Mouse (Mus musculus) hindbrain, embryonic 16.5 days (tissue): Measurements from ENCODE around the gene Mrnip. TPM values are rescaled to one million over a fixed set of nuclear protein-coding genes. Genes with fewer than 3 reads are reported as not detected.
"Not testable (repeated sequence)": the region's sequence is repeated elsewhere in the genome, so short reads cannot be mapped to it uniquely, and the experiment has no call there.

Experiments
- ATAC-seq: fragments of 200-750 bp; cut with Nextera tagmentation; 2 replicates; pipeline ENCODE4 v1.8.0; 2017; ENCODE audit warnings: moderate TSS enrichment, moderate library complexity
- H3K27ac ChIP-seq: fragments of 300-500 bp; sonication (generic); 2 replicates; pipeline ENCODE4 v1.5.1; 2014; ENCODE audit warnings: low read depth, mild to moderate bottlenecking, control low read depth, low read length, moderate library complexity
- H3K27me3 ChIP-seq: fragments of 300-500 bp; sonication (generic); replicated peaks from 2 replicates; pipeline ENCODE4 v1.6.1; 2014; ENCODE audit warnings: low read length; ENCODE audit not compliant: control insufficient read depth, insufficient read depth
- H3K36me3 ChIP-seq: fragments of 300-500 bp; sonication (generic); 2 replicates; pipeline ENCODE4 v1.6.1; 2014; ENCODE audit warnings: mild to moderate bottlenecking, low read length, moderate library complexity, mixed read lengths; ENCODE audit not compliant: control insufficient read depth, insufficient read depth
- H3K4me1 ChIP-seq: fragments of 300-500 bp; sonication (generic); 2 replicates; pipeline ENCODE4 v1.6.1; 2014; ENCODE audit warnings: low read depth, low read length; ENCODE audit not compliant: control insufficient read depth, insufficient read depth
- H3K4me2 ChIP-seq: fragments of 300-500 bp; sonication (generic); 2 replicates; pipeline ENCODE4 v1.6.1; 2014; ENCODE audit warnings: mild to moderate bottlenecking, low read length, control low read depth, moderate library complexity
- H3K4me3 ChIP-seq: fragments of 300-500 bp; sonication (generic); 2 replicates; pipeline ENCODE4 v1.5.1; 2014; ENCODE audit warnings: mild to moderate bottlenecking, low read length, control low read depth, moderate library complexity
- H3K9ac ChIP-seq: fragments of 300-500 bp; sonication (generic); 2 replicates; pipeline ENCODE4 v1.6.1; 2014; ENCODE audit warnings: low read depth, mild to moderate bottlenecking, control low read depth, low read length, moderate library complexity
- H3K9me3 ChIP-seq: fragments of 300-500 bp; sonication (generic); 2 replicates; pipeline ENCODE4 v1.6.1; 2014; ENCODE audit warnings: mild to moderate bottlenecking, low read length, moderate library complexity; ENCODE audit not compliant: control insufficient read depth
- WGBS: fragments of 180-500 bp; shearing (Covaris S2); extraction: QIAGEN DNeasy Blood & Tissue Kit; methylation state at CpG from one replicate; pipeline ENCODE4 v1.1.7; 2014; 5-methylcytosine and 5-hydroxymethylcytosine counted together
- polyA plus RNA-seq: library from polyadenylated mRNA; unstranded; fragments of >200 nt; fragmentation: Nextera tagmentation; extraction: Ambion mirVana; gene quantifications from 2 replicates; pipeline ENCODE4 v1.2.1, GENCODE M21; 2015

The Mrnip gene
- polyA plus RNA-seq = 33.2 and 39.1 TPM in 2 replicates

DNA sequence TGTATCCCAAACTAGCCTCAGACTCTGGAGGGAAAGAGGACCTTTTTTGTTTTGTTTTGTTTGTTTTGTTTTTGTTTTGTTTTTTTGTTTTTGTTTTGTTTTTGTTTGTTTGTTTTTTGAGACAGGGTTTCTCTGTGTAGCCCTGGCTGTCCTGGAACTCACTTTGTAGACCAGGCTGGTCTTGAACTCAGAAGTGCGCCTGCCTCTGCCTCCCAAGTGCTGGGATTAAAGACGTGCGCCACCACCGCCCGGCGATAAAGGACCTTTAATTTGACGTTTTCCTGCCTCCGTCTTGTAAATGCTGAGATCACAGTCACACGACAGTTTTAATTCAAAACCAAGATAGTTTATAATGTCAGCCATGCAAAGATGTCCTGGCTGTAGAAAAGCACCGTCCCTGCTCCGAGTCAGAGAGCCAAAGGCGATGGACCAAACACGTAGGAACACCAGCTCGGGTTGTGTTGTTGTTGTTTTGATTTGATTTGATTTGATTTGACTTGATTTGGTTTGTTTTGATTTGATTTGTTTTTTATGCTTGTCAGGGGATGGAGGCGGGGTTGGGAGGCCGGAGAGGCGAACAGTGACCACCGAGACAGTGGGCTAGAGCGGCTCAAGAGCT is at the start of gene Mrnip:
Gene Mrnip (plus strand): TSS at position 334 of the 619 bp plus-strand sequence.
- ATAC-seq = peak; percentile 70
- H3K9me3 ChIP-seq, H3K27me3 ChIP-seq, H3K4me1 ChIP-seq: not testable (repeated sequence)
- Histone ChIP-seq H3K36me3 (peaks cover 26% of the 10 kb centered on the region), H3K4me3 (peak within 1 kb of the TSS; percentile 56), H3K9ac (peak within 1 kb of the TSS; percentile 79), H3K27ac (peak within 1 kb of the TSS; percentile 88), H3K4me2 (peak within 1 kb of the TSS; percentile 67)
- 5% methylated on average over 19 of the region's 19 CpGs for WGBS

DNA sequence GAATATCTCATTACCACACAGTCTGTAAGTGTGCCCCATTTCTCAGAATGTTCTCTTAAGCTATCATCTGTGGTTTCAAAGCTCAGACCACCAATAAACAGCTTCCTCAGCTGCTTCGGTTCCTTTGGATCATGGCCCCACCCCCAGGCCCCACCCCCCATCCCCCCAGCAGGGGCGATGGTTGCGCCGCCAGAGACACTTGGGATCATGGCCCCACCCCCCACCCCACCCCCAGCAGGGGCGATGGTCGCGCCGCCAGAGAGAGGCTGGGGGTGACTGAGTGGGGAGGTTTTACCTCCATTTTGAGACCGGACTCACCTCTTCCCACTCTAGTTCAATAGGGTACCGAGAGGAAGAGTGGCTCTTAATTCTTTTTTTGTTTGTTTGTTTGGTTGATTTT is 46.5 kb upstream of the Mrnip start:
- Histone ChIP-seq H3K4me3 (no peak overlapping the region), H3K36me3 (no peaks in the 10 kb centered on the region), H3K9ac (no peak overlapping the region), H3K9me3 (no peaks in the 10 kb centered on the region), H3K27ac (no peak overlapping the region), H3K27me3 (no peaks in the 10 kb centered on the region), H3K4me2 (peak overlapping the region; percentile 44), H3K4me1 (peaks cover 11% of the 10 kb centered on the region)
- ATAC-seq = no peak
- 3% methylated on average over 10 of the region's 10 CpGs for WGBS

DNA sequence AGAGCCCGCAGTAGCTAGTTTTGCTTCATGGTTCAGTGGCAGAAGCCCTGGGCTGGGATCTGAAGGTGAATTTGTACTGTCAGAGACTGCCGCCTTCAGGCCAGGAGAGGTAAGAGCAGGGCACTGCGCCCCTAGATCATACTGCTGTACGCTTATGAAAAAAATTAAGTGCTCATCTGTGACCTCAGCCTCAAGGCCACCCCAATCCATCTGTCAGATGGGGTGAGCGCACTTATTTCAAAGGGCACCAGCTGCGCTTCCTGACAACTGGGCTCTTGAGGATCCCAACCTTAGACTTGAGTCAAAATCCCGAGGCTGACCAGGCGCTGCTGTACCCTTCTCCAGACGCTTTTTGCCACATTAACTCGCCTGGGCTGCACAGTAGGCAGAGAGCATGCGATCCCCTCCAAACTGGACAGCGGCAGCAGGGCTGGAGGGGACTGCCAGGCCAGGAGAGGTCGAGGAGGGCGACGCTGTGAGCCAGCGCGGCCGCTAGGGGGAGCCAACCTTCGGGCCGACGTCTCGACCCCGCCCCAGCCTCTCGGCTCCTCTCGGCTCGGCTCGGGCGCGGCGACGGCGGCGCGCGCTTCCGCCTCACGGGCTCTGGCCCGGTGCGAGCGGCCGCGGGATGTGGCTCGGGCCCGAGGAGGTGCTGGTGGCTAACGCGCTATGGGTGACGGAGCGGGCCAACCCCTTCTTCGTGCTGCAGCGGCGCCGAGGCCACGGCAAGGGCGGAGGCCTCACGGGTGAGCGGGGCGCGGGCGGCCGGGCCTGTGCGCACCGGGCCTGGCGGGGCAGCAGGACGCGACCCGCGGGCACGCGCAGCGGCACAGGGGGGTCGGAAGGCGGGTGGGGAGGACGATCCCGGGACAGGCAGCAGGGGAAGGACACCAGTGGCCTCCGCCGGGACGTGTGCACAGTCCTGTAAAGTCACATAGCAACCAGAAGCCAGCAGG is 43.2 kb upstream of the Mrnip start, which contains the start of gene Tbc1d9b:
Gene Tbc1d9b (plus strand): TSS at position 586 of the 956 bp plus-strand sequence.
- Histone ChIP-seq H3K4me1 (peaks cover 11% of the 10 kb centered on the region), H3K4me2 (peak within 1 kb of the TSS; percentile 76), H3K27me3 (no peaks in the 10 kb centered on the region), H3K9me3 (no peaks in the 10 kb centered on the region), H3K9ac (peak within 1 kb of the TSS; percentile 99), H3K36me3 (no peaks in the 10 kb centered on the region), H3K4me3 (peak within 1 kb of the TSS; percentile 81), H3K27ac (peak within 1 kb of the TSS; percentile 88)
- peak; percentile 91 for ATAC-seq
- WGBS = under 1% methylated on average over 70 of the region's 77 CpGs

DNA sequence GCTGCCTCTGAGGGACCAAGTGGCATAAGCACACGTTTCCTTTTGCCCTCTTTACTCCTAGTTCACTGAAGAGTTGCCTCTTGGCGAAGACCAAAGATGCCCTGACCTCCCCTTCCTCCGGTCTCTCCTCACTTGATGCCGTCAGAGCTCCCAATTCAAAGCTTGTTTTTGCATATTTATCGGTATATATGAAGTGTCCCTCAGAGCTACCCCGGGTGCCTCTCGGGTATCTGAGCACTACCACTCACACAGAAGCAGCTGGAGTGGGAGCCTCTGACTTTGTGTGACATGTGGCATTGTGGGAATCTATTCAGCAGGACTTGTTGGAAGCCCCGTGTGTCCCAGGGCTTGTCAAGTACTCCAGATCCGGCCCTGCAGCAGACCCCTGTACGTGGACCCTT is 42.4 kb upstream of the Mrnip start:
- H3K4me3 ChIP-seq = peak overlapping the region; percentile 81
- H3K9ac ChIP-seq = peak overlapping the region; percentile 99
- H3K4me2 ChIP-seq = peak overlapping the region; percentile 76
- 8% methylated on average over 10 of the region's 10 CpGs for whole genome bisulfite sequencing
- peak; percentile 1; the same call in 1 of the 2 replicates for ATAC-seq
- no peaks in the 10 kb centered on the region for H3K27me3 ChIP-seq
- H3K4me1 ChIP-seq = peaks cover 11% of the 10 kb centered on the region
- no peaks in the 10 kb centered on the region for H3K9me3 ChIP-seq
- peak overlapping the region; percentile 88 for H3K27ac ChIP-seq
- no peaks in the 10 kb centered on the region for H3K36me3 ChIP-seq

DNA sequence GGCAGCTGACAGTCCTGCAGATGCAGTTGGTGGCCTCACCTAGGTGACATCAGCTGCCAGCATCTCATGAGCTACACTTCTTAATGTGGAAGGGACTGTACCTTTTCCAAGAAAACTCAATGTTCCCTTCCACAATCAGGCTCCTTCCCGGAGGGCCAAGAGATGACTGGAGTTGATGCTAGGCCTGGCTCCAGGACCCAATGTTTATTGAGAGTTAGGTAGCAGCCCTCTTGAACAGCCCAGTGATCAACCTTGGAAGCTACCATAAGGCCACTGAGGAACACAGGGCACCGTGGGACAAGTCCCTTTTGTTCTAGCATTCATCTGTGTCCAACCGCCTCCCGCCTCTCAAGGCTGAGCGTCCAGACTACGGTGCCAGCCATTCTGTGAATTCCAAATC is 42.0 kb upstream of the Mrnip start:
- no peak for ATAC-seq
- Histone ChIP-seq H3K27ac (no peak overlapping the region), H3K4me2 (peak overlapping the region; percentile 76)

DNA sequence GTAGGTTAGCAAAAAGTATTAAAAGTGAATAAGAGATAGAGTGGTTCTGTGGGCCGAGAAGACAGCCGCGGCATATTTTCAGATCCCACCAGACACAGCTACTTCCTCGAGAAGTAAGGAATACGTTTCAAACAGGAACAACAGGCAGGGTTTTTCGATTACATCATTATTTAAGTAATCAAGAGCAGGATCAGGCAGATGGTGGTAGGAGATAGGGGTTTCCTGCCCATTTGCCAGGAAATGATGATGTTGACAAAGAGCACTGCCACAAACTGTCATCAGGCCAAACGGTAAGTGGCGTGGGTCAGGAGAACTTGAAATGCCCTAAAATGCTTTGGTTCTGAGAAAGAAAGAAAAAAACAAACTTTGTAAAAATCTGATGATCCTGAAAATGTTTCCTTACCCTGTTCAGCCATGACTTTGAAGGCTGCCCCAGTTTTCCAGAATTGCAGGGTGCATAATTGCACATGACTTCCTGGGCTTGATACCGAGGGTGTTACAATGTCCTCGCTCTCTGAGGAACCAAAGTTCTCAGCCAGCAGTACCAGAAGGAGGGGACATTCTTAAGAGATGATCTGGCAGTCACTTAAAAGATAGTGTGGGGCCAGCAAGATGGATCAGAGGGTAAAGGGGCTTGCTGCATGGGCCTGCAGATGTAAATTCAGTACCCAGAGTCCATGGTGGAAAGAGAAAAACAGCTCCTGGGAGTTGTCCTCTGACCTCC is 39.9 kb upstream of the Mrnip start:
- WGBS = 83% methylated on average over 10 of the region's 10 CpGs

More for the DNA sequence above, 42.0 kb upstream of the Mrnip start:
- no peaks in the 10 kb centered on the region for H3K27me3 ChIP-seq
- H3K9ac ChIP-seq = peak overlapping the region; percentile 99
- WGBS = 75% methylated on average over 6 of the region's 6 CpGs
- 0 out of 2 replicates have a peak, but pooled peaks cover under 1% of the 10 kb centered on the region for H3K36me3 ChIP-seq
- no peaks in the 10 kb centered on the region for H3K9me3 ChIP-seq
- H3K4me1 ChIP-seq = peaks cover 11% of the 10 kb centered on the region
- H3K4me3 ChIP-seq = peak overlapping the region; percentile 81

DNA sequence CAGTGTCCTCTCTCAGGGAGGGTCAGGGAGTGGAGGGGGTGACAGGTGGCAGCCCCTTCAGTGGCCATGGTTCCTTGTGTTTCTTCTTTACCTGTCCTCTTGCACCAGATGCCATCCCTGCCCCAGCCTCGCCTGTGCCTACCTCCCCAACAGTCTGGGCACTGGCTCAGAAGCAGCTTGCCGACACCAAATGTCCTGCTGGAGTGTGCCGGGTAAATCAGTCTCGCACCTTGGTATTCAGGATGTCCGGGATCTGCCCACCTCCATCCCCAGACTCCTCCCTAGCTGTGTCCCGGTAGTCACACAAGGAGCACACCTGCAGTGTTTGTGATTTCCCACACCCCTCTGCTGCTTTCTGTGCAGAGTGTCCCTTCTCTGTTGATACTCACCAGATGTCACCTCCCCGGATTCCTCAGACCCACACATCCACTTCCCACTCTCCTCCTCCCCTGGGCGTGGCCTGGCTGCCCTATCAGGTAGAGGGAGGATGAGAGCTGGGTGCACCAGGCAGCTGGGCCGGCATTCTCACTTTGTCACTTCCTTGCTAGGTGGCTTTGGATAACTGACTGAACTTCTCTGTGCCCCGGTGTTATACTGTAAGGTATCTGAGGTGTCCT is 35.9 kb upstream of the Mrnip start:
- Histone ChIP-seq H3K9me3 (no peaks in the 10 kb centered on the region), H3K4me2 (no peak overlapping the region), H3K27me3 (no peaks in the 10 kb centered on the region), H3K4me3 (no peak overlapping the region), H3K9ac (no peak overlapping the region), H3K27ac (no peak overlapping the region), H3K4me1 (no peaks in the 10 kb centered on the region), H3K36me3 (peaks cover 30% of the 10 kb centered on the region)
- 78% methylated on average over 10 of the region's 10 CpGs for WGBS
- ATAC-seq = no peak

More for the DNA sequence above, 39.9 kb upstream of the Mrnip start:
- no peak for ATAC-seq
- Histone ChIP-seq H3K27ac (no peak overlapping the region), H3K36me3 (peaks cover 2% of the 10 kb centered on the region; the same call in 1 of the 2 replicates), H3K4me1 (peaks cover 11% of the 10 kb centered on the region), H3K4me3 (no peak overlapping the region), H3K9ac (no peak overlapping the region), H3K27me3 (no peaks in the 10 kb centered on the region), H3K4me2 (no peak overlapping the region), H3K9me3 (no peaks in the 10 kb centered on the region)

DNA sequence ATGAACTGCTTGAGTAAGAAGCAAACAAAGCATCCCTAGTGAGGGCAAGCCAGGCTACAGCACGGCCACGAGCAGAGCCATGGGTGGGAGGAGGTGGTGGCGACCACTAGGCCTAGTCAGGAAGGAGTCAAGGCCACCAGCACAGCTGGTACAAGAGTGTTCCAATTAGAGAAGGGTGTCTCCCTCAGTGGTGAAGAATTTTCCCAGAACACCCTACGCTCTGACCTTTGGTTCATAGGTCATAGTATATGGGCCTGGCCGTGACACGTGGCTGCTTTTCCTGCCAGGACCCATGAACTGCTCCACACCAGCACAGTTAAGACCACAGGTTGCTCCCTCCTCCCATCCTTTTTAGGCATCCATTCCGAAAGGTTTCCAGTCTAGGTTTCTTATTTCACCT is 34.7 kb upstream of the Mrnip start:
- Histone ChIP-seq H3K36me3 (peaks cover 33% of the 10 kb centered on the region), H3K9ac (no peak overlapping the region), H3K4me1 (no peaks in the 10 kb centered on the region), H3K4me3 (no peak overlapping the region), H3K4me2 (no peak overlapping the region), H3K9me3 (no peaks in the 10 kb centered on the region), H3K27ac (no peak overlapping the region), H3K27me3 (no peaks in the 10 kb centered on the region)
- no peak for ATAC-seq
- 81% methylated on average over 7 of the region's 7 CpGs for WGBS
